Mouse (Mus musculus) MEL (cell line): ENCODE measurements around the gene Tob2. TPM values are rescaled to one million over a fixed set of nuclear protein-coding genes. Genes with fewer than 3 reads are reported as not detected.

ENCODE experiments used
- DNase-seq: peaks from one replicate; pipeline ENCODE4 v3.0.0; 2011; ENCODE audit warnings: low read depth, low spot score
- H3K27ac ChIP-seq: 2 replicates; pipeline ENCODE4 v1.5.1; 2012; ENCODE audit warnings: low read depth, mild to moderate bottlenecking, control low read depth, low read length, moderate library complexity; ENCODE audit not compliant: control insufficient read depth
- H3K27me3 ChIP-seq, 2 experiments: fragments of 150-350 bp in 1 of 2; sonication (generic) in 1 of 2; 2 replicates each; pipeline ENCODE4 v1.6.1; 2012; ENCODE audit warnings: low read length in 2 of 2, mild to moderate bottlenecking in 2 of 2, improper control_type of control experiment in 1 of 2, moderate library complexity in 1 of 2; ENCODE audit not compliant: insufficient read depth in 2 of 2, control insufficient read depth in 1 of 2
- H3K36me3 ChIP-seq, 2 experiments: 2 replicates each; pipeline ENCODE4 v1.6.1; 2012 to 2014; ENCODE audit warnings: low read length in 2 of 2, improper control_type of control experiment in 1 of 2, inconsistent platforms in 1 of 2, mild to moderate bottlenecking in 1 of 2; ENCODE audit not compliant: insufficient read depth in 2 of 2, control insufficient read depth in 1 of 2
- H3K4me1 ChIP-seq, 2 experiments: fragments of 150-350 bp in 1 of 2; sonication (generic) in 1 of 2; 2 replicates each; pipeline ENCODE4 v1.6.1; 2012; ENCODE audit warnings: low read length in 2 of 2, improper control_type of control experiment in 1 of 2, mild to moderate bottlenecking in 1 of 2; ENCODE audit not compliant: insufficient read depth in 2 of 2, control insufficient read depth in 1 of 2
- H3K4me3 ChIP-seq, 2 experiments: fragments of 150-350 bp in 1 of 2; sonication (generic) in 1 of 2; 2 replicates each; pipeline ENCODE4 v1.5.1; 2012; ENCODE audit warnings: low read depth in 2 of 2, low read length in 2 of 2, mild to moderate bottlenecking in 2 of 2, moderate library complexity in 2 of 2, control low read depth in 1 of 2, improper control_type of control experiment in 1 of 2; ENCODE audit not compliant: control insufficient read depth in 1 of 2, insufficient read depth in 1 of 2
- H3K79me2 ChIP-seq: 2 replicates; pipeline ENCODE4 v1.6.1; 2012; ENCODE audit warnings: mild to moderate bottlenecking, low read length, moderate library complexity; ENCODE audit not compliant: control insufficient read depth, poor library complexity, insufficient read depth
- H3K9ac ChIP-seq: 2 replicates; pipeline ENCODE4 v1.6.1; 2012; ENCODE audit warnings: low read depth, mild to moderate bottlenecking, control low read depth, low read length, moderate library complexity; ENCODE audit not compliant: control insufficient read depth, poor library complexity, severe bottlenecking
- H3K9me3 ChIP-seq: fragments of 150-350 bp; sonication (generic); replicated peaks from 2 replicates; pipeline ENCODE4 v1.6.1; 2012; ENCODE audit warnings: mild to moderate bottlenecking, low read length, improper control_type of control experiment, moderate library complexity; ENCODE audit not compliant: insufficient read depth
- EP300 ChIP-seq, 2 experiments: IDR thresholded peaks; 2 replicates each; pipeline ENCODE4 v1.6.1; 2011; ENCODE audit warnings: improper control_type of control experiment in 2 of 2, low read length in 2 of 2, low read depth in 1 of 2, mild to moderate bottlenecking in 1 of 2
- ETS1 ChIP-seq: IDR thresholded peaks from 2 replicates; pipeline ENCODE4 v1.6.1; 2012; ENCODE audit warnings: low read depth, mild to moderate bottlenecking, inconsistent platforms, low read length, improper control_type of control experiment, moderate library complexity
- HCFC1 ChIP-seq: IDR thresholded peaks from 2 replicates; pipeline ENCODE4 v1.6.1; 2012; ENCODE audit warnings: low read depth, mild to moderate bottlenecking, inconsistent platforms, low read length, improper control_type of control experiment, moderate library complexity
- MAFK ChIP-seq: IDR thresholded peaks from 2 replicates; pipeline ENCODE4 v1.6.1; 2011; ENCODE audit warnings: low read depth, mild to moderate bottlenecking, low read length, improper control_type of control experiment, borderline replicate concordance
- MAX ChIP-seq: IDR thresholded peaks from 2 replicates; pipeline ENCODE4 v1.6.1; 2011; ENCODE audit warnings: low read length, improper control_type of control experiment
- MAZ ChIP-seq: IDR thresholded peaks from 2 replicates; pipeline ENCODE4 v1.6.1; 2012; ENCODE audit warnings: low read depth, mild to moderate bottlenecking, inconsistent platforms, low read length, improper control_type of control experiment
- MEF2A ChIP-seq: IDR thresholded peaks from 2 replicates; pipeline ENCODE4 v1.6.1; 2014; ENCODE audit warnings: low read depth, mild to moderate bottlenecking, inconsistent platforms, low read length, improper control_type of control experiment; ENCODE audit not compliant: poor library complexity, insufficient replicate concordance, severe bottlenecking; ENCODE audit errors: extremely low read depth
- MXI1 ChIP-seq: IDR thresholded peaks from 2 replicates; pipeline ENCODE4 v1.6.1; 2011; ENCODE audit warnings: mild to moderate bottlenecking, low read depth, low read length, improper control_type of control experiment
- MYB ChIP-seq: IDR thresholded peaks from 2 replicates; pipeline ENCODE4 v1.6.1; 2011; ENCODE audit warnings: mild to moderate bottlenecking, low read depth, low read length, improper control_type of control experiment
- MYC ChIP-seq: IDR thresholded peaks from 2 replicates; pipeline ENCODE4 v1.6.1; 2011; ENCODE audit warnings: low read depth, mild to moderate bottlenecking, low read length, improper control_type of control experiment, moderate library complexity
- POLR2AphosphoS2 ChIP-seq: IDR thresholded peaks from 2 replicates; pipeline ENCODE4 v1.6.1; 2011; ENCODE audit warnings: low read length, improper control_type of control experiment
- RAD21 ChIP-seq: IDR thresholded peaks from 2 replicates; pipeline ENCODE4 v1.6.1; 2011; ENCODE audit warnings: mild to moderate bottlenecking, low read depth, low read length, improper control_type of control experiment
- SIN3A ChIP-seq: IDR thresholded peaks from 2 replicates; pipeline ENCODE4 v1.6.1; 2012; ENCODE audit warnings: low read length, improper control_type of control experiment, inconsistent platforms
- TBP ChIP-seq: IDR thresholded peaks from 2 replicates; pipeline ENCODE4 v1.8.0; 2011; ENCODE audit warnings: low read depth, low read length, improper control_type of control experiment
- TCF12 ChIP-seq: IDR thresholded peaks from 2 replicates; pipeline ENCODE4 v1.6.1; 2014; ENCODE audit warnings: low read depth, mild to moderate bottlenecking, inconsistent platforms, low read length, improper control_type of control experiment, moderate library complexity
- UBTF ChIP-seq: IDR thresholded peaks from 2 replicates; pipeline ENCODE4 v1.6.1; 2012; ENCODE audit warnings: low read depth, mild to moderate bottlenecking, inconsistent platforms, low read length, improper control_type of control experiment, moderate library complexity, borderline replicate concordance; ENCODE audit not compliant: insufficient read depth
- USF1 ChIP-seq: IDR thresholded peaks from 2 replicates; pipeline ENCODE4 v1.6.1; 2014; ENCODE audit warnings: low read depth, mild to moderate bottlenecking, inconsistent platforms, low read length, improper control_type of control experiment, moderate library complexity
- ZMIZ1 ChIP-seq: IDR thresholded peaks from 2 replicates; pipeline ENCODE4 v1.6.1; 2012; ENCODE audit warnings: low read depth, mild to moderate bottlenecking, inconsistent platforms, low read length, improper control_type of control experiment, moderate library complexity
- ZNF384 ChIP-seq: IDR thresholded peaks from 2 replicates; pipeline ENCODE4 v1.6.1; 2012; ENCODE audit warnings: low read depth, mild to moderate bottlenecking, inconsistent platforms, low read length, improper control_type of control experiment
- polyA plus RNA-seq, 2 experiments: library from polyadenylated mRNA; stranded (reverse) in 1 of 2; unstranded in 1 of 2; fragments of >175 nt in 1 of 2; fragments of >200 nt in 1 of 2; gene quantifications; 2 replicates each; pipeline versions ENCODE4 v1.2.1 to v1.2.4; 2012; ENCODE audit warnings: low replicate concordance in 2 of 2, low read depth in 1 of 2; ENCODE audit not compliant: insufficient read length in 2 of 2, insufficient read depth in 1 of 2, missing spikeins in 1 of 2
- total RNA-seq: library from RNA; depleted of rRNA; stranded (reverse); fragments of 300-350 nt; gene quantifications from 2 replicates; pipeline ENCODE4 v1.2.3, GENCODE M21; 2012

Gene Tob2
- total and polyA plus RNA-seq, 3 experiments, result 20.7 to 23.5 TPM; not detected in 1

- Histone ChIP-seq H3K27me3 (no peaks in the 10 kb centered on the region), H3K4me3 (no peak overlapping the region)
- TF ChIP-seq TBP, result no peak
- no peak for TF ChIP-seq TCF12
- no peak for TF ChIP-seq SIN3A
- no peak for TF ChIP-seq USF1
- TF ChIP-seq MEF2A, result no peak
- no peak for TF ChIP-seq ZNF384
- no peak for TF ChIP-seq MAZ
- no peak for TF ChIP-seq ETS1
- no peak for TF ChIP-seq MAFK
- TF ChIP-seq UBTF, result no peak
- TF ChIP-seq HCFC1, result no peak
- no peak for TF ChIP-seq EP300 (IDR thresholded peaks at IDR 0.05; ENCODE audit: low read depth in 1 of 2, low read length in 2 of 2)
- no peak for TF ChIP-seq MAX
- TF ChIP-seq MYC, result no peak
- no peak for TF ChIP-seq POLR2AphosphoS2
- TF ChIP-seq, all 39 proteins: peak for 0
- H3K27ac ChIP-seq, result no peak overlapping the region
- H3K9me3 ChIP-seq, result no peaks in the 10 kb centered on the region
- H3K36me3 ChIP-seq, result peaks cover 16 to 22% of the 10 kb centered on the region in 2 experiments
- peaks cover 11 to 16% of the 10 kb centered on the region in 2 experiments; a peak in 3 of 4 replicates for H3K4me1 ChIP-seq
- no peak overlapping the region for H3K9ac ChIP-seq
- DNase-seq, result no peak
- H3K79me2 ChIP-seq, result peaks cover 20% of the 10 kb centered on the region
Measured at GRCm38 (mm10) chr15:81889175-81889574, 30.6 kb upstream of the Tob2 start.

DNA sequence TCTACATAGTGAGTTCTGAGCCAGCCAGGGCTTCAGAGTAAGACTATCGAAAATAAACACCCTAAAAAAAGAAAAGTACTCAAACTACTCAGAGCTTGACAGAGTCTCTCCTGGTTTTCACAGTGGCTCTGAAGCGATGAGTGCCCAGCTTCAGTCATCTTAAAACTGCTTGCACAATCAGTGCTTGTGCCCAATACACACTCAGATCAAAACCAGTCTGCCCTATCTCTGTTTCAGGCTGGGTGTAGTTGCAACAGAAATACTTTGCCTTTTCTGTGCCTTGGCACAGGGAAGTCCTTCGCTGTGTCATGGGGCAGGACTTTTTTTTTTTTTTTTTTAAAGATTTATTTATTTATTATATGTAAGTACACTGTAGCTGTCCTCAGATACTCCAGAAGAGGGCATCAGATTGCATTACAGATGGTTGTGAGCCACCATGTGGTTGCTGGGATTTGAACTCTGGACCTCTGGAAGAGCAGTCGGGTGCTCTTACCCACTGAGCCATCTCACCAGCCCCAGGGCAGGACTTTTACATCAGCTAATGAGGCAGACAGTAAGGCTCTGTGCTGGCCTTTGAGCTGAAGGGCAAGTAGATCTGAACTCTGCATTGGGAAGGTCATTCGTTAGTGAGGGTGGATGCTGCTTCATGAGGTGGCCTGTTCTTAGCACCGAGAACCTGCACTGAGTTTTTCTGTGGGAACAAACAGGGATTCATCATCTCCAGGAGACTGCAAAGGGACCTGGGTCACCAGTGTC is 28.4 kb upstream of the Tob2 start:
- H3K9me3 ChIP-seq, result no peaks in the 10 kb centered on the region
- H3K27ac ChIP-seq, result no peak overlapping the region
- H3K4me1 ChIP-seq, result peaks cover 13% of the 10 kb centered on the region in 2 experiments
- TF ChIP-seq MXI1, result no peak
- TF ChIP-seq RAD21, result no peak
- no peak for TF ChIP-seq MYB
- TF ChIP-seq ZMIZ1, result no peak
- no peak for DNase-seq
- no peaks in the 10 kb centered on the region for H3K27me3 ChIP-seq
- H3K4me3 ChIP-seq, result no peak overlapping the region
- peaks cover 15 to 24% of the 10 kb centered on the region in 2 experiments for H3K36me3 ChIP-seq
- peaks cover 36% of the 10 kb centered on the region for H3K79me2 ChIP-seq
- H3K9ac ChIP-seq, result no peak overlapping the region
